Mouse (Mus musculus): ENCODE measurements around the gene Glod4.

Glod4 gene

GRCm38 (mm10) chr11:76242901-76243810 is at the start of gene Glod4, which contains the start of gene Mrm3:
Glod4 (minus strand) TSS chr11:76243725.
Mrm3 (plus strand) TSS chr11:76243715.
- peak; percentile 95 for DNase-seq (ENCODE audit: extremely low spot score)

GRCm38 (mm10) chr11:76292831-76293230 is 49.3 kb upstream of the Glod4 start:
- no peak for DNase-seq (ENCODE audit: extremely low spot score)

- no peak for DNase-seq (ENCODE audit: extremely low spot score)
Measured at GRCm38 (mm10) chr11:76292398-76292797, 48.9 kb upstream of the Glod4 start.

- no peak for DNase-seq (ENCODE audit: extremely low spot score)
Measured at GRCm38 (mm10) chr11:76291960-76292359, 48.4 kb upstream of the Glod4 start.

- DNase-seq (ENCODE audit: extremely low spot score), result peak; percentile 43
Measured at GRCm38 (mm10) chr11:76290367-76290766, 46.8 kb upstream of the Glod4 start.

- no peak for DNase-seq (ENCODE audit: extremely low spot score)
Measured at GRCm38 (mm10) chr11:76288645-76289044, 45.1 kb upstream of the Glod4 start.

GRCm38 (mm10) chr11:76287301-76287700 is 43.8 kb upstream of the Glod4 start:
- DNase-seq (ENCODE audit: extremely low spot score), result no peak

GRCm38 (mm10) chr11:76286534-76287126 is 43.1 kb upstream of the Glod4 start:
- DNase-seq (ENCODE audit: extremely low spot score), result no peak

GRCm38 (mm10) chr11:76285431-76286075 is 42.0 kb upstream of the Glod4 start:
- no peak for DNase-seq (ENCODE audit: extremely low spot score)

- DNase-seq (ENCODE audit: extremely low spot score), result no peak
Measured at GRCm38 (mm10) chr11:76283841-76284240, 40.3 kb upstream of the Glod4 start.

GRCm38 (mm10) chr11:76279971-76280370 is 36.4 kb upstream of the Glod4 start:
- no peak for DNase-seq (ENCODE audit: extremely low spot score)

- no peak for DNase-seq (ENCODE audit: extremely low spot score)
Measured at GRCm38 (mm10) chr11:76278960-76279852, 35.7 kb upstream of the Glod4 start.

- DNase-seq (ENCODE audit: extremely low spot score), result no peak
Measured at GRCm38 (mm10) chr11:76272440-76272839, 28.9 kb upstream of the Glod4 start.

- DNase-seq (ENCODE audit: extremely low spot score), result no peak
Measured at GRCm38 (mm10) chr11:76268521-76269065, 25.1 kb upstream of the Glod4 start.

- no peak for DNase-seq (ENCODE audit: extremely low spot score)
Measured at GRCm38 (mm10) chr11:76268001-76268459, 24.5 kb upstream of the Glod4 start.

GRCm38 (mm10) chr11:76267550-76267949 is 24.0 kb upstream of the Glod4 start:
- no peak for DNase-seq (ENCODE audit: extremely low spot score)

- DNase-seq (ENCODE audit: extremely low spot score), result peak; percentile 54
Measured at GRCm38 (mm10) chr11:76262611-76263351, 19.3 kb upstream of the Glod4 start.

GRCm38 (mm10) chr11:76261224-76261623 is 17.7 kb upstream of the Glod4 start:
- no peak for DNase-seq (ENCODE audit: extremely low spot score)

- no peak for DNase-seq (ENCODE audit: extremely low spot score)
Measured at GRCm38 (mm10) chr11:76260208-76261050, 16.9 kb upstream of the Glod4 start.

Data from embryo, embryonic 9.5 days (tissue).